Mouse (Mus musculus) kidney, adult 11 months (tissue): Measurements from ENCODE around the gene Muc2.
"Not testable (repeated sequence)": the region's sequence is repeated elsewhere in the genome, so short reads cannot be mapped to it uniquely, and the experiment has no call there.

ENCODE experiments used
- DNase-seq: peaks from one replicate; pipeline ENCODE4 v3.0.0; 2022

The Muc2 gene

DNA sequence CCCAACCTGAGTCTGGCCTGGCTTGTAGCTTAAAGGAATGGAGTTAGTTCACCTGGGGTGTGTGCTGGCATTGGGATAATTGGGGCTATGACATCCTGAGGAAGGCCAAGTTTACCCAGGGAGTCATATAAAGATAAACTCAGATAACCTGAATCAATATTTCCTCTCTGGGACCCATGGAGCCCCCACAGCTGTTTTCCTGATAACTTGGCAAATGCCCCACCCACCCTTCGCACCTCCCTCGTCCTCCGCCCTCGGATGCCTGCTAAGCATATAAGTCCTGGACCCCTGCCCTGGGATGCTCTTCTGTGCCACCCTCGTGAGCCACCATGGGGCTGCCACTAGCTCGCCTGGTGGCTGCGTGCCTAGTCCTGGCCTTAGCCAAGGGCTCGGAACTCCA is at the start of gene Muc2:
Muc2 (plus strand) TSS at position 301 of the 400 bp plus-strand sequence.
- DNase-seq = no peak

- DNase-seq = peak; percentile 36
Measured at GRCm38 (mm10) chr7:141642375-141642774, 47.8 kb upstream of the Muc2 start.

DNA sequence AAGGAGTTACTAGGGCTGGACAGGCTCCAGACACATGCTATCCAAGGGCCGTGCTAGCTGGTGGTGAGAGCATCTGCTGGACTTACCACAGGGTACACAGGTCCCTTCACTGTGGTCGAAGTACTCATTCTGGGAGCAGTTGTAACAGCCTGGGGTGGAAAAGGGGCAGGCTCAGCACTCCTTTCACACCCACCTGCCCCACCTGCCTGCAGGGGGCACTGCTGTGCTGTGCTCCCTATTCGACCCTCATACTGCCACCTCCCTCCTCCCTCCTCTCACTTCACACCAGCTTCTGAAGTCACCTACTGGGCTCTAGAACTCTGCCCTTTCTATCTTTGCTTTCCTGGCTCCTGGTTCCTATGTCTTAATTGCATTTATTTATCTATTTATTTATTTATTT is 47.0 kb upstream of the Muc2 start:
- no peak for DNase-seq

DNA sequence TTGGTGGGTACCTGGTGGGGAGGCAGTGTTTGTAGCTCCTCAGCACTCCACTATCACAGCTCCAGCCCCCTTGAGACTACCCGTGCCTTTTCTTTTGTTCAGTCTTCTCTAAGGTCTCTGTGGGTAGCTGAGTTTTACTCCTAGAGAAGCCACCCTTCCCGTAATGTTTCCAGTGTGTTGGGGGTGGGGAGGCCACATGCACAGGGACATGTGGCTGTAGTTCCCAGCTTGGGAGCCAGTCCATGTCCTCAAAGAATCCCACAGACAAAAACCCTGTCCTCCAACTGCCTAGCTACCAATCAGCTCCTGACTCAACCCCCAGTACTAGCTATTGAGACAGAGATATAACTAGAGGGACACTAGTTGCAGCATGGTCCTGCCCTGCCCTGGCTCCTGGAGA is 43.1 kb upstream of the Muc2 start:
- DNase-seq = no peak

- DNase-seq = no peak
Measured at GRCm38 (mm10) chr7:141647815-141648214, 42.3 kb upstream of the Muc2 start.

DNA sequence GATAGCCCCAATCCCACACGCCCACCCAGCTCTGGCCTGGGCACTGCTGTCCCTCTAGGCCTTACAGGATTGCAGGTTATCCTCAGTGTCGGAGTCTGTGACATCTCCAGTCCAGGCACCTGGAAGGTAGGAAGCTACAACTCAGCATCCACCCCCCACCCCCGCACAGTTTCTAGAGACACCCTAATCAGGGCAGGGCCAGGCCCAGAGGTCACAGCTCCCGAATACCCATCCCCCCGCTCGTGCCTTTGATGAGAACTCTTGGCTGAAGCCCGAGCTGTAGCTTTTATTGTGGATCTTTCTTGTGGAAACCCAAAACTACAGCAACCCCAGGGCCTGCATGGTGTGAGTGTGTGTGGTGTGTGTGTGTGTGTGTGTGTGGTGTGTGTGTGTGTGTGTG is 37.9 kb upstream of the Muc2 start:
- no peak for DNase-seq

- peak; percentile 38 for DNase-seq
Measured at GRCm38 (mm10) chr7:141660346-141660745, 29.8 kb upstream of the Muc2 start.

GRCm38 (mm10) chr7:141661481-141661880 is 28.7 kb upstream of the Muc2 start:
- no peak for DNase-seq

GRCm38 (mm10) chr7:141662223-141662622 is 27.9 kb upstream of the Muc2 start:
- no peak for DNase-seq

DNA sequence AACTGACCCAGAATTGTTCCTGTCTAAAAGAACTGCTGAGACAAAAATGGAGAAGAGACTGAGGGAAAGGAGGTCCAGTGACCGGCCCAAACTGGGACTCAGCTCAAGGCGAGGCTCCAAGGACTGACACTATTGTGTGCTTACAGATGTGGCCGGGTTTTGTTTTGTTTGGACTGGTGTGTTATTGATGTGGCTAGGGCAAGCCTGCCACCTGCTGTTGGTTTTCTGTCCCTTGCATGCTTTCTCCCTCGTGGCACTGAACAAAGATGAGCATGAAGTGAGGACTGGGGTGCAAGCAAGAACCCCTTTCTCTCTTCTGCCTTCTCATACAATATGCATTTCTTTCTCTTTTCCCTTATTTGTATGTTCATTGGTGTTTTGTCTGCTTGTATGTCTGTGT is 23.9 kb upstream of the Muc2 start:
- peak; percentile 39 for DNase-seq

DNA sequence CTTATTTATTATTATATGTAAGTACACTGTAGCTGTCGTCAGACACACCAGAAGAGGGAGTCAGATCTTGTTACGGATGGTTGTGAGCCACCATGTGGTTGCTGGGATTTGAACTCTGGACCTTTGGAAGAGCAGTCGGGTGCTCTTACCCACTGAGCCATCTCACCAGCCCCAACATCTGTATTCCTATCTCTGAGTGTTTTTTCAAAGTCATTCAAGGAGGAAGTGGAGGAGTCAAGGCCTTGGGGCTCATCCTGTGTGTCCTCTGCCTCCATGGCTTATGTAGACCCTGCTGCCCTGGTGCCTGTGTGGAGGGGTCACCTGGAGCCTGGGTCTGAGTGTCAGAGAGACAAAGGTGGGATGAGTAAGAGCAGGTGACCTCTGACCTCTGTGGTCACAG is 21.0 kb upstream of the Muc2 start:
- DNase-seq = not testable (repeated sequence)

GRCm38 (mm10) chr7:141670999-141671398 is 19.1 kb upstream of the Muc2 start:
- DNase-seq = peak; percentile 49

DNA sequence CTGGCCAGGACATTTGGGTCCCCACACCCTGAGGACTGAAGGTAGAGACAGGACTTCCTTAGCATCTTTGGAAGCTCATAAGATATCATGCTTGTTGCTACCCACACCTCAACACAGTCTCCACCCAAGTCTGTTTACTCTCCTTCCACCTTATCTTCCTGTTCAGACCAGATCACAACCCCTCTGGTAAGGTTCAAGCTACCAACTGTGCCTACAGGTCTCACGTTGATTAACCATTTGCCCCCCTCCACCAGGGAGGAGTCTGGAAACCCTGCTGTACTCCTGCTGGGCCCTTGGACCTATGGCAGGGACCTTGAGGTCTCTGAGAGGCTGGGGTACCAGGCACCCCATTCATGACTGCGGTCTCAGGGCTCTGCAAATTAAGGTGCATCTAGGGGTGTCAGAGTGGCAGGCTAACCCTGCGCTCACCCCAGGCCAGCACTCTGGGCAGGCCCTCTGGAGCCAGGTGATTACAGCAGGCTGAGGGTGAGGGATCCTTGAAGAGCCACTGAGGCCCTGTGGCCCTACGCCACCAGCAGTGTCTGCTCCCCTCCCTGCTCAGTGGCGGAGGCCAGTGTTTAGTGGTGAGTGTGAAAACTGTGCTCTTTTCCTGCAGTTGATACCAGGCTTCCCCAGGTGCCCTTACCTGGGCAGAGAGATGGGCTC is 18.4 kb upstream of the Muc2 start:
- no peak for DNase-seq

DNA sequence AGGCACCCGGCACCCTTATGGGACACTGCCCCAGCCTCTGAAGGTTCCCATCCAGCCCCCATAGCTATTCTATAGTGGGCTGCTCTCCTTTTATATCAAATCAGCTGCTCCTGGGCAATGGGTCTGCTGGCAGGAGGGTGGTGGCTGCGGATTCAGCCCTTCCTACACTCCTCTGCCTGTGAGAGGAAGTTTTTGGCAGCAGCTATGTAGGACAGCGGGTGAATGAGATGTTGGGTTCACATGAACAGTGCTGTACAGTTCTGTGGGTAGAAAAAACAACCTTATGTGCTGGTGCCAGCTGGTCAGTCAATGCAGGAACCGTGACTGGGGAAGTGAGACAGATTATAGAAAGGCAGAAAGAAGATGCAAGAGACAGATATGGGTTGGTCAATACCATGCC is 11.2 kb upstream of the Muc2 start:
- no peak for DNase-seq

DNA sequence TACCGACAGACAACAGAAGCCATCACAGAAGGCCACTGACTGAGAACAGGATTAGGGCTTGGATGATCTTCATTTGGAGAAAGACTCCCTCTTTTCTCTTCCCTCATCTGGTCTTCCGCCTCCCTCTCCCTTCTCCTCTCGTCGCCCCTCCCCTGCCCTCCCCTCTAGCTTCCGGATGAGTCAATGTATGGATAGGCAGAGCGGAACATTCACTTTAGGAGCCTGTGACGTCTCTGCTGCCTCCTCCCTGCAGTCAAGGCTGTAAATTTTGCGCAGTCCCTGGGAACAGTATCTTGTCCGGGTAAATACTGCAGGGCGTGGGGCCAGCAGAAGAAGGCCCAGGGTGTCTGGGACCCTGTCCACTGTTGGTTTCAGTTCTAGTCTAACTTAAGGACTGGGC is 2.8 kb upstream of the Muc2 start:
- no peak for DNase-seq

- peak; percentile 28 for DNase-seq
Measured at GRCm38 (mm10) chr7:141693591-141694273, 3.6 kb downstream of the Muc2 start.

DNA sequence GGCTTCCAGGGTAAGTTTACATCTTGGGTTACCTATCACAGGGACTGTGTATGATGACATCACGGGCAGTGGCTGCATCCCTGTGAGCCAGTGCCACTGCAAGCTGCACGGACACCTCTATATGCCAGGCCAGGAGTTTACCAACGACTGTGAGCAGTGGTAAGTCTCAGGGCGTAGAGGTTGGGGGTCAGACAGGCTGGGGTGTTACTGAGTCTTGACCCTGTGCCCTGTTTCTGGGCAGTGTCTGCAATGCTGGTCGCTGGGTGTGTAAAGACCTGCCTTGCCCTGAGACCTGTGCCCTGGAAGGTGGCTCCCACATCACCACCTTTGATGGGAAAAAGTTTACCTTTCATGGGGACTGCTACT is 4.1 kb downstream of the Muc2 start:
- DNase-seq = no peak

GRCm38 (mm10) chr7:141696538-141696937 is 6.4 kb downstream of the Muc2 start:
- no peak for DNase-seq

- no peak for DNase-seq
Measured at GRCm38 (mm10) chr7:141699556-141700220, 9.5 kb downstream of the Muc2 start.

GRCm38 (mm10) chr7:141747451-141748100 is 57.4 kb downstream of the Muc2 start:
- no peak for DNase-seq

DNA sequence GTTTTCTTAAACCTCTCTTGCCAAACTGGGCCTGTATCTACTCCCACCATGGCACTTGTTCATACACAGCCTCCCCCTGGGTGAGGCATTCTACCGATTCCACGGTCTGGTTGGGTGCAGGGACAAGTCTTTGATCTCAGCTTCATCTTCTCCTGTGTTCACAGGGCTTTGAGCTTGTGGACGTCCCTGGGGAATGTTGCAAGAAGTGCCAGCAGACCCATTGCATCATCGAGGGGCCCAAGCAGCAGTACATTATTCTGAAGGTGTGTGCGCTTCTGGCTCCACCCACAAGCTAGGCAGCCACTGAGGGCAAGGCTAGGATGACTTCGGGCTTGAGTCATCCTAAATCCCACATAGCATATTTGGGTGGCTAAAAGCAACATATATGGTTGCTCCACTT is 62.4 kb downstream of the Muc2 start:
- no peak for DNase-seq

GRCm38 (mm10) chr7:141755831-141756230 is 65.7 kb downstream of the Muc2 start:
- peak; percentile 32 for DNase-seq

- DNase-seq = no peak
Measured at GRCm38 (mm10) chr7:141758291-141758690, 68.2 kb downstream of the Muc2 start.

GRCm38 (mm10) chr7:141770521-141770920 is 80.4 kb downstream of the Muc2 start:
- DNase-seq = no peak
